Mouse (Mus musculus) stomach, embryonic 15.5 days (tissue): Measurements from ENCODE around the gene 9130213A22Rik. TPM values are rescaled to one million over a fixed set of nuclear protein-coding genes. Genes with fewer than 3 reads are reported as not detected.

Source experiments
- polyA plus RNA-seq: library from polyadenylated mRNA; unstranded; fragments of >200 nt; fragmentation: Nextera tagmentation; extraction: Ambion mirVana; gene quantifications from 2 replicates; pipeline ENCODE4 v1.2.1, GENCODE M21; 2015

The 9130213A22Rik gene
- polyA plus RNA-seq, 1 experiment from 2014 or later = 0.37 TPM

Other genes starting within 250 kb of the 9130213A22Rik start
- 0.22 and 0.64 TPM in 2 replicates for gene Rnf222, start 234.0 kb downstream of the 9130213A22Rik start, polyA plus RNA-seq
- gene Rpl26, start 221.0 kb downstream of the 9130213A22Rik start, polyA plus RNA-seq = 1,013 and 1,066 TPM in 2 replicates
- gene Odf4, start 195.5 kb downstream of the 9130213A22Rik start, polyA plus RNA-seq = not detected in 2 replicates
- gene Arhgef15, start 165.1 kb downstream of the 9130213A22Rik start, polyA plus RNA-seq = 8.5 and 8.8 TPM in 2 replicates
- gene Slc25a35, start 154.5 kb downstream of the 9130213A22Rik start, polyA plus RNA-seq = 5.1 and 5.3 TPM in 2 replicates
- gene Rangrf, start 147.4 kb downstream of the 9130213A22Rik start, polyA plus RNA-seq = 55.9 and 63.0 TPM in 2 replicates
- 31.5 and 33.7 TPM in 2 replicates for gene Pfas, start 114.1 kb downstream of the 9130213A22Rik start, polyA plus RNA-seq
- 40.3 and 45.5 TPM in 2 replicates for gene Ctc1, start 106.7 kb downstream of the 9130213A22Rik start, polyA plus RNA-seq
- gene Aurkb, start 76.9 kb downstream of the 9130213A22Rik start, polyA plus RNA-seq = 134 and 146 TPM in 2 replicates
- 10.3 and 10.7 TPM in 2 replicates for gene Borcs6, start 62.9 kb downstream of the 9130213A22Rik start, polyA plus RNA-seq
- gene Tmem107, start 51.8 kb downstream of the 9130213A22Rik start, polyA plus RNA-seq = 49.6 and 55.0 TPM in 2 replicates
- 68.5 and 84.6 TPM in 2 replicates for gene Vamp2, start 34.1 kb downstream of the 9130213A22Rik start, polyA plus RNA-seq
- 15.4 and 20.3 TPM in 2 replicates for gene Per1, start 27.4 kb downstream of the 9130213A22Rik start, polyA plus RNA-seq
- 0.76 and 1.0 TPM in 2 replicates for gene Hes7, start 2.2 kb downstream of the 9130213A22Rik start, polyA plus RNA-seq
- 0.27 and 1.2 TPM in 2 replicates for gene Aloxe3, start 3.3 kb upstream of the 9130213A22Rik start, polyA plus RNA-seq
- gene Alox12b, start 34.4 kb upstream of the 9130213A22Rik start, polyA plus RNA-seq = 4.2 and 11.5 TPM in 2 replicates
- gene Alox8, start 75.3 kb upstream of the 9130213A22Rik start, polyA plus RNA-seq = 0.28 and 0.31 TPM in 2 replicates
- 0.04 TPM in 1 of 2 replicates, not detected in the other for gene Gucy2e, start 114.4 kb upstream of the 9130213A22Rik start, polyA plus RNA-seq
- 18.6 and 19.5 TPM in 2 replicates for gene Cntrob, start 201.2 kb upstream of the 9130213A22Rik start, polyA plus RNA-seq
- gene Trappc1, start 201.4 kb upstream of the 9130213A22Rik start, polyA plus RNA-seq = 146 and 157 TPM in 2 replicates
- 1.3 TPM in 2 replicates for gene Kcnab3, start 203.7 kb upstream of the 9130213A22Rik start, polyA plus RNA-seq
- gene Rnf227, start 217.9 kb upstream of the 9130213A22Rik start, polyA plus RNA-seq = 12.6 and 12.8 TPM in 2 replicates
- gene Chd3, start 246.8 kb upstream of the 9130213A22Rik start, polyA plus RNA-seq = 53.4 and 54.0 TPM in 2 replicates